Mouse (Mus musculus) lung, postnatal 14 days (tissue): ENCODE measurements at regions not wholly inside any gene's neighbourhood (a gene's known extent, or its start where the extent isn't known, plus 50 kb on each side); places are given as distances from the start of the nearest gene placed in this dataset.

ENCODE experiments used
- DNase-seq: peaks from one replicate; pipeline ENCODE4 v3.0.0; 2021

- no peak for DNase-seq
These were observed 3638.1 kb upstream of the Gm7489 start for GRCm38 (mm10) chr15:50246418-50247186.

- DNase-seq = no peak
These were observed 3624.6 kb upstream of the Gm7489 start for GRCm38 (mm10) chr15:50260057-50260456.

- peak; percentile 65 for DNase-seq
These were observed 3623.3 kb upstream of the Gm7489 start for GRCm38 (mm10) chr15:50261245-50261872.

GRCm38 (mm10) chr15:50267542-50267941 is 3617.2 kb upstream of the Gm7489 start:
- DNase-seq = no peak

GRCm38 (mm10) chr15:50271646-50272045 is 3613.1 kb upstream of the Gm7489 start:
- DNase-seq = no peak

- no peak for DNase-seq
These were observed 3602.1 kb upstream of the Gm7489 start for GRCm38 (mm10) chr15:50282576-50282975.

GRCm38 (mm10) chr15:50283491-50283890 is 3601.2 kb upstream of the Gm7489 start:
- DNase-seq = no peak

- no peak for DNase-seq
These were observed 3582.9 kb upstream of the Gm7489 start for GRCm38 (mm10) chr15:50301831-50302230.

GRCm38 (mm10) chr15:50304085-50304484 is 3580.6 kb upstream of the Gm7489 start:
- no peak for DNase-seq

- DNase-seq = no peak
These were observed 3563.9 kb upstream of the Gm7489 start for GRCm38 (mm10) chr15:50320796-50321195.

GRCm38 (mm10) chr15:50345536-50345935 is 3539.2 kb upstream of the Gm7489 start:
- DNase-seq = no peak

GRCm38 (mm10) chr15:50346953-50347352 is 3537.8 kb upstream of the Gm7489 start:
- no peak for DNase-seq

- DNase-seq = peak; percentile 3
These were observed 3524.4 kb upstream of the Gm7489 start for GRCm38 (mm10) chr15:50360033-50360988.

GRCm38 (mm10) chr15:50361334-50361733 is 3523.4 kb upstream of the Gm7489 start:
- no peak for DNase-seq

- DNase-seq = peak; percentile 15
These were observed 3522.8 kb upstream of the Gm7489 start for GRCm38 (mm10) chr15:50361751-50362507.

- no peak for DNase-seq
These were observed 3484.5 kb upstream of the Gm7489 start for GRCm38 (mm10) chr15:50400006-50400781.

GRCm38 (mm10) chr15:50401386-50401785 is 3483.3 kb upstream of the Gm7489 start:
- no peak for DNase-seq

- no peak for DNase-seq
These were observed 3482.2 kb upstream of the Gm7489 start for GRCm38 (mm10) chr15:50402551-50402950.

- no peak for DNase-seq
These were observed 3480.8 kb upstream of the Gm7489 start for GRCm38 (mm10) chr15:50403883-50404282.

GRCm38 (mm10) chr15:50408985-50409384 is 3475.7 kb upstream of the Gm7489 start:
- DNase-seq = no peak

GRCm38 (mm10) chr15:50417641-50418040 is 3467.1 kb upstream of the Gm7489 start:
- no peak for DNase-seq
